Mouse (Mus musculus): ENCODE data around the gene Zfp932. TPM values are rescaled to one million over a fixed set of nuclear protein-coding genes. Genes with fewer than 3 reads are reported as not detected.
"Not testable (repeated sequence)": the region's sequence is repeated elsewhere in the genome, so short reads cannot be mapped to it uniquely, and the experiment has no call there.

Gene Zfp932
- 10.3 TPM for polyA plus RNA-seq (2012; fragmentation: generic; extraction: Trizol)
- long read RNA-seq, experiment 1, partial matches to known transcripts = 0 of 7 reads
- long read RNA-seq, experiment 1, other reads (novel, unspliced or antisense) = 0 of 7 reads
- long read RNA-seq, experiment 2, transcript Zfp932-203 (4 exons, 2,081 nt) = major isoform, 26 of 34 reads
- long read RNA-seq, experiment 2, partial matches to known transcripts = 0 of 34 reads
- long read RNA-seq, experiment 2, other reads (novel, unspliced or antisense) = 5 of 34 reads

- not testable (repeated sequence) for H3K79me3 ChIP-seq (ENCODE audit: low read depth); H3K36me3 ChIP-seq (ENCODE audit: control insufficient read depth, insufficient read depth); H3K27me3 ChIP-seq (ENCODE audit: control insufficient read depth, insufficient read depth, insufficient read length)
- Histone ChIP-seq H3ac (ENCODE audit: control insufficient read depth, insufficient read length, low read depth) (peak within 1 kb of the TSS; percentile 61), H3K4me3 (ENCODE audit: insufficient read depth, poor library complexity, severe bottlenecking) (peak within 1 kb of the TSS; percentile 45), H3K79me2 (ENCODE audit: control insufficient read depth, insufficient read depth) (peaks cover 18% of the 10 kb centered on the region)
Measured at GRCm38 (mm10) chr5:109996026-109996937, at the start of gene Zfp932. Zfp932 (plus strand) TSS chr5:109996521.

GRCm38 (mm10) chr5:109950281-109950680, 46.0 kb upstream of the Zfp932 start:
- TF ChIP-seq MYOG (IDR thresholded peaks at IDR 0.05; ENCODE audit: control insufficient read depth, extremely low read depth, insufficient read length) = no peak

GRCm38 (mm10) chr5:109980743-109981142, 15.6 kb upstream of the Zfp932 start:
- not testable (repeated sequence) for H3K36me3 ChIP-seq (ENCODE audit: control insufficient read depth, insufficient read depth); H3K79me2 ChIP-seq (ENCODE audit: control insufficient read depth, insufficient read depth); H3K27me3 ChIP-seq (ENCODE audit: control insufficient read depth, insufficient read depth, insufficient read length); H3K79me3 ChIP-seq (ENCODE audit: low read depth); H3K4me3 ChIP-seq (ENCODE audit: insufficient read depth, poor library complexity, severe bottlenecking); H3ac ChIP-seq (ENCODE audit: control insufficient read depth, insufficient read length, low read depth)

More at GRCm38 (mm10) chr5:109950281-109950680, 46.0 kb upstream of the Zfp932 start:
- H3ac ChIP-seq (ENCODE audit: control insufficient read depth, insufficient read length, low read depth) = no peak overlapping the region
- no peaks in the 10 kb centered on the region for H3K79me2 ChIP-seq (ENCODE audit: control insufficient read depth, insufficient read depth)
- no peak overlapping the region for H3K4me3 ChIP-seq (ENCODE audit: insufficient read depth, poor library complexity, severe bottlenecking)
- H3K36me3 ChIP-seq (ENCODE audit: control insufficient read depth, insufficient read depth) = no peaks in the 10 kb centered on the region
- no peaks in the 10 kb centered on the region for H3K27me3 ChIP-seq (ENCODE audit: control insufficient read depth, insufficient read depth, insufficient read length)
- H3K79me3 ChIP-seq (ENCODE audit: low read depth) = no peaks in the 10 kb centered on the region

GRCm38 (mm10) chr5:109995461-109995860, 860 bp upstream of the Zfp932 start:
- H3K4me3 ChIP-seq (ENCODE audit: insufficient read depth, poor library complexity, severe bottlenecking); H3K36me3 ChIP-seq (ENCODE audit: control insufficient read depth, insufficient read depth); H3ac ChIP-seq (ENCODE audit: control insufficient read depth, insufficient read length, low read depth); H3K79me3 ChIP-seq (ENCODE audit: low read depth); H3K27me3 ChIP-seq (ENCODE audit: control insufficient read depth, insufficient read depth, insufficient read length): not testable (repeated sequence)
- H3K79me2 ChIP-seq (ENCODE audit: control insufficient read depth, insufficient read depth) = peaks cover 18% of the 10 kb centered on the region

- H3K79me2 ChIP-seq (ENCODE audit: control insufficient read depth, insufficient read depth); H3K79me3 ChIP-seq (ENCODE audit: low read depth); H3K36me3 ChIP-seq (ENCODE audit: control insufficient read depth, insufficient read depth); H3K27me3 ChIP-seq (ENCODE audit: control insufficient read depth, insufficient read depth, insufficient read length); H3ac ChIP-seq (ENCODE audit: control insufficient read depth, insufficient read length, low read depth); H3K4me3 ChIP-seq (ENCODE audit: insufficient read depth, poor library complexity, severe bottlenecking): not testable (repeated sequence)
Measured at GRCm38 (mm10) chr5:110015775-110016174, 19.5 kb downstream of the Zfp932 start.

GRCm38 (mm10) chr5:110023273-110023672, 27.0 kb downstream of the Zfp932 start:
- TF ChIP-seq CTCF (IDR thresholded peaks at IDR 0.05; ENCODE audit: control insufficient read depth, insufficient read depth, insufficient read length) (no peak), USF1 (IDR thresholded peaks at IDR 0.05; ENCODE audit: low read depth) (no peak), CEBPB (IDR thresholded peaks at IDR 0.05; ENCODE audit: low read depth) (no peak), MYOG (IDR thresholded peaks at IDR 0.05; ENCODE audit: control insufficient read depth, extremely low read depth, insufficient read length) (no peak), FOSL1 (IDR thresholded peaks at IDR 0.05; ENCODE audit: insufficient read depth, low read length, poor library complexity, severe bottlenecking) (no peak), MYOD1 (IDR thresholded peaks at IDR 0.05; ENCODE audit: control insufficient read depth, insufficient read length, low read depth) (no peak), MAX (IDR thresholded peaks at IDR 0.05) (no peak)
- H3ac ChIP-seq (ENCODE audit: control insufficient read depth, insufficient read length, low read depth) = no peak overlapping the region
- no peaks in the 10 kb centered on the region for H3K27me3 ChIP-seq (ENCODE audit: control insufficient read depth, insufficient read depth, insufficient read length)

GRCm38 (mm10) chr5:110023694-110024427, 27.5 kb downstream of the Zfp932 start:
- not testable (repeated sequence) for H3K79me3 ChIP-seq (ENCODE audit: low read depth); H3K27me3 ChIP-seq (ENCODE audit: control insufficient read depth, insufficient read depth, insufficient read length); H3ac ChIP-seq (ENCODE audit: control insufficient read depth, insufficient read length, low read depth); H3K79me2 ChIP-seq (ENCODE audit: control insufficient read depth, insufficient read depth); H3K36me3 ChIP-seq (ENCODE audit: control insufficient read depth, insufficient read depth); H3K4me3 ChIP-seq (ENCODE audit: insufficient read depth, poor library complexity, severe bottlenecking)

More at GRCm38 (mm10) chr5:110023273-110023672, 27.0 kb downstream of the Zfp932 start:
- Histone ChIP-seq H3K4me3 (ENCODE audit: insufficient read depth, poor library complexity, severe bottlenecking) (no peak overlapping the region), H3K79me2 (ENCODE audit: control insufficient read depth, insufficient read depth) (no peaks in the 10 kb centered on the region), H3K36me3 (ENCODE audit: control insufficient read depth, insufficient read depth) (no peaks in the 10 kb centered on the region), H3K79me3 (ENCODE audit: low read depth) (no peaks in the 10 kb centered on the region)

All from C2C12 (cell line).